Mouse (Mus musculus): ENCODE measurements around the gene Dlg1.

GRCm38 (mm10) chr16:31893396-31894141, 230.3 kb downstream of the Dlg1 start:
- TF ChIP-seq CTCF (IDR thresholded peaks at IDR 0.05; ENCODE audit: control insufficient read depth, insufficient read depth, insufficient read length) (no peak), USF1 (IDR thresholded peaks at IDR 0.05; ENCODE audit: low read depth) (no peak)

Measured in C2C12 (cell line).